Mouse (Mus musculus) T-helper 1 cell (primary cell): ENCODE results near the gene Gramd1b.

Source experiments
- in situ Hi-C: fragments of 300-600 bp; cut with MboI, MseI; formaldehyde crosslinking; loops from one replicate; pipeline ENCODE4 v1.15.1; 2025; ENCODE audit warnings: high pct_unique_total_duplicates

The Gramd1b gene

GRCm38 (mm10) chr9:40531027-40531621, at the start of gene Gramd1b:
TSS of gene Gramd1b (minus strand) at chr9:40531383.
- in situ Hi-C loops = no loop called here

GRCm38 (mm10) chr9:40578726-40579625, 47.8 kb upstream of the Gramd1b start:
- in situ Hi-C loops = loop anchor here (10.0 kb wide), 1 partner anchor 94 kb away; no protein-coding TSS in a partner anchor

GRCm38 (mm10) chr9:40577132-40577531, 45.9 kb upstream of the Gramd1b start:
- in situ Hi-C loops = loop anchor here (10.0 kb wide), 1 partner anchor 92 kb away; no protein-coding TSS in a partner anchor

GRCm38 (mm10) chr9:40575053-40575985, 44.1 kb upstream of the Gramd1b start:
- in situ Hi-C loops = loop anchor here (10.0 kb wide), 1 partner anchor 91 kb away; no protein-coding TSS in a partner anchor

DNA sequence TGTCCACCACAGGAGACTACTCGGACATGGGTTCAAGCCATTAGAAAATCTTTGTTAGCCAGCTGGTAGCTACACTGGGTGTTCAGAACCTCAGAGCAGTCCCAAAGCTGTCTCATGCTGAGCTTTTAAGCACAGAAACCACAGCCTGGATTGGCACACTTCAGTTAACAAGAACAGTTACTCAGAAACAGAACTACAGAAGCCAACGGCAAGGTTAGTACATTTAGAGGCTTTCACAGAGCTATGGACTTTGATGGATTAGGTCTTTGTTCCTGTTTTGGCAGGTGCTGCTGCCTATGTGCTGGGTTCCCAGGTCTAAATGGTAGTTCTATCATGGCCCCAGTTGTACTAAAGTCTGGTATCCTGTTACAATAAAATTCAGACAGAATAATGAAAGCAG, 40.1 kb upstream of the Gramd1b start:
- in situ Hi-C loops = loop anchor here (10.0 kb wide), 1 partner anchor 86 kb away; no protein-coding TSS in a partner anchor

- in situ Hi-C loops = no loop called here
Measured at GRCm38 (mm10) chr9:40568070-40568469, 36.9 kb upstream of the Gramd1b start.

DNA sequence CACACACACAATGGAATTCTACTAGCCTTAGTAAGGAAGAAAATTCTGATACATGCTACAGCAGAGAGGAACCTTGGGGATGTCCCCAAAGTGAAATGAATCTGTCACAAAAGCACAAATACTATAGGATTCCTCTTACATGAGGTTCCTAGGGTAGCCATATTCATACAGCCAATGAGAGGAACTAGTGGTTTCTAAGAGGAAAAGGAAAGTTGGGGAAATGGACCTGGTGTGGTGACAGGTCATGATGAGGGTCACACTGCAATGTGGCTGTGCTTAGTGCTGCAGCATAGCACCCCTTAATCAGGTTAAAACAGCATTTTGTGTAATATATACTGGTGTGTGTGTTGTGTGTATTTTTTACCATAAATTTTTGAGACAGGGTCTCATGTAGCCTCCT, 32.6 kb upstream of the Gramd1b start:
- in situ Hi-C loops = no loop called here

- in situ Hi-C loops = no loop called here
Measured at GRCm38 (mm10) chr9:40559646-40560045, 28.5 kb upstream of the Gramd1b start.

- in situ Hi-C loops = no loop called here
Measured at GRCm38 (mm10) chr9:40557796-40558195, 26.6 kb upstream of the Gramd1b start.

DNA sequence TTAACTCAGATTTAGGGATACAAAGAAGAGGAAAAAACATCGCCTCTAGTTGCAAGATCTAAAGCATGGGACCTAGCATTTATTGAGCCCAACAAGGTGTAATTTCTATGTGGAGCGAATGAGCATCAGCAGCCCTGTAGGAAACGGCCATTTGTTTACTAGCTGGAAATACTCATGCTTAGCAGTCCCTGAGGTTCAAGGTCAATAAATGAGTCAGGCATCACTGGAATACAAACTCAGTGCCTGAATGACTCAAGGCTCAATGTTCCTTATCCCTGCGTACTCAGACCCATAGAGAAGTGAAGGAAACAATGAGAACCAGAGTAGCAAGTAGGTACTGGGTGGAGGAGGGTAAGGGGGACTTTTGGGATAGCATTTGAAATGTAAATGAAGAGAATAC, 25.2 kb upstream of the Gramd1b start:
- in situ Hi-C loops = no loop called here

DNA sequence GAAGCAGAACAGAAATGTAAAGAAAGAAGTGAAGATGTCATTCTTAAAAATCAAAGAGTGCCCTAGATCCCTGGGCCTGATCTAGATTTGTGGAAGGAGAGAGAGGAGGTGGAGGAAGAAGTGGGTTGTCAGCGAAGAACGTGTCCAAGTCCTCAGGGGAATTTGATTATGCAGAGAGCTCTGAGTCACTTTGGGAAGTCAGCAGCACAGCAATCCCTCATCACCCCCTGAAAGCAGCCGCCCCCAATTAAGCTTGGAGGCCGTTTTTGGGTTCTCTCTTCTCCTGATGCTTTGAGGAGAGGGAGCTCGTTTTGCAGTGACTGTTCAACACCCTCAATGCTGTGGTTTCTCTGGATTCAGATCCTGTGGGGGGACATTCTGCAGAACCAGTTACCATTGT, 24.1 kb upstream of the Gramd1b start:
- in situ Hi-C loops = no loop called here

DNA sequence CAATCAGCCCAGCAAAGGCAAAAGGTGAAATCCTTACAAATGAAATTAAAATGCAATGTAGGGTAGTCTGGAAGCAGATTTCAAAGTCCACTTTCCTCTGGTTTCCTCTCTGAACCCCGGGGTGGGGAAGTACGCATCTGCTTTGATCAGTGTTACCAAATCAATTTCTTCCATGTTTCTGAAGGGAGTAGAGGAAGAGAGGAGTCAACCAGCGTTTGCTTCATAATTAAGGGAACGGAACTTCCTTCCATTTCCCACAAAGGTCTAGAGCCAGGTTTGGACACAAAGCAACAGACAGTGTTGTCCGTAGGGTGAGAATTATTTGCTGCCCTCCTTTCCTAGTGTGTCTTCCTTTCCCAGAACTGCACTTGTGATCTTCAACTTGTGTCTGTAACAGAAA, 16.7 kb upstream of the Gramd1b start:
- in situ Hi-C loops = no loop called here

- in situ Hi-C loops = no loop called here
Measured at GRCm38 (mm10) chr9:40545193-40545592, 14.0 kb upstream of the Gramd1b start.

DNA sequence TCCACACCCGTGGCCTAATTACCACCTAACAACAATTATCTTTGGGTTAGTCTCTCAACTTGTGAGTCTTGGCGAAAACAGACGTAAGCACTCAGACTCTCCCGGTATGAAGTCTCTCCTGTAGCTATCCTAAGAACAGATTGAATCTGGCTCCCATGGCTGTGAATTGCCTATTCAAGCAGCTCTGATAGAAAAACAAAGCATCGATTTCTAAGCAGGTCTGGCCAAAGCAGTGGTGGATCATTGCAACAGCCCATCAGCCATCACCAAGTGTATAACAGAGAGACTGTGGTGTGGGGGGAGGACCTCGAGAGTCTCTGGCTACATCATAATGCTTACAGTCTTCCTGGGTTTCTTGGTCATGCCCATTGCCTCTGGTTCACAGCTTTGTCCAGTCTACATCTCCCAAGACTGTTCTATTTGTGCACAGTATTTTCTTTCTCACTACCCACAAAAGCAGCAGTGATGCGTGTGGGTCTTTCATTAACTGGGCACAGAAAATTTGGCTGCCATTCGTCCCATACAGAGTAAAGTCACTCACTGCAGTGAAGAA, 8.5 kb upstream of the Gramd1b start:
- in situ Hi-C loops = no loop called here

- in situ Hi-C loops = no loop called here
Measured at GRCm38 (mm10) chr9:40537708-40538105, 6.5 kb upstream of the Gramd1b start.

GRCm38 (mm10) chr9:40537044-40537707, 6.0 kb upstream of the Gramd1b start:
- in situ Hi-C loops = no loop called here

DNA sequence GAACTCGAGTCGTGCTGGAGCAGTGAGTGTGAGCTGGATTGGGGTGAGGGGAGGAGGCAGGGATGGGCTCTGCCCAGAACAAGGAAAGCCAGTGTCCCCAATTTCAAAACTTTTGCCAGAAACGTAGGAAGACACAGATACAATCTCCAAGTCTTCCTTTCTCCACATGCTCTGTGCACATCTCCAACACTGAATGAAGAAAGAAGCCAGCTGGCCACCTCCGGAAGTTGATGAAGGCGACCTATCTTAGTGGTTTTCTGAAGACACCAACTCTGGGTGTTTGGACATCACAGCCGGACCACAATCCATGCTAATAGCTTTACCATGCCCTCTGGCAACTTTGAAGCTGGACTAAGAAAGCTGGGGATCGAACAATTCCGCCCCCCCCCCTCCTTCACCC, 647 bp downstream of the Gramd1b start:
- in situ Hi-C loops = no loop called here

GRCm38 (mm10) chr9:40528733-40529132, 2.5 kb downstream of the Gramd1b start:
- in situ Hi-C loops = no loop called here

GRCm38 (mm10) chr9:40526928-40527327, 4.3 kb downstream of the Gramd1b start:
- in situ Hi-C loops = no loop called here

GRCm38 (mm10) chr9:40522156-40522555, 9.0 kb downstream of the Gramd1b start:
- in situ Hi-C loops = no loop called here

DNA sequence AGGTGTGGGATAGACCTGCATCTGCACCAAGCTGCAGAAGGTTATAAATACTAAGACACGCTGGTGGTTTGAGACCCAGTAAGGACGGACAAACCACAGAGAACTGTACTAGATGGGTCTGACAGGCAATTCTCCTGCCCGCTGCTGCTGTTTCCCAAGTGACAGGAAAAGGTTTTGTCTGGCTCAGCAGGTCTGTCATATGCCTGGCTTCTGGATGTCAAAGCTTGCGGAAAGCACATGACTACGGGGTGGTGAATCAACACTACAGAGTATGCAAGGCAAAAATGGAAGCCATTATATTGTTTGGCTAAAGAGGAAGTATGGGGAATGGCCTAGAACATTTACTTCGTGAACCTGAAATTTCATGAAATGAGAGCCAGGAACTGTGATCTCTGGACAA, 10.1 kb downstream of the Gramd1b start:
- in situ Hi-C loops = no loop called here
